Mouse (Mus musculus) brain, embryonic 14.5 days (tissue): ENCODE results near the gene Unc5c.

Source experiments
- CTCF ChIP-seq: fragments of 200-500 bp; IDR thresholded peaks from 2 replicates; pipeline ENCODE4 v1.5.1; 2012; ENCODE audit warnings: inconsistent platforms, mild to moderate bottlenecking, moderate library complexity, borderline replicate concordance; ENCODE audit not compliant: insufficient read depth, insufficient read length; ENCODE audit errors: extremely low read depth
- POLR2A ChIP-seq: fragments of 200-500 bp; IDR thresholded peaks from 2 replicates; pipeline ENCODE4 v1.6.1; 2012; ENCODE audit warnings: mild to moderate bottlenecking, inconsistent platforms, borderline replicate concordance; ENCODE audit not compliant: poor library complexity, insufficient read depth, insufficient read length, severe bottlenecking; ENCODE audit errors: extremely low read depth

GRCm38 (mm10) chr3:141659041-141659789, 194.2 kb downstream of the Unc5c start:
- TF ChIP-seq CTCF (no peak), POLR2A (no peak)
